Mouse (Mus musculus) common myeloid progenitor, adult 5-6 weeks (primary cell): Measurements from ENCODE around the gene Fbxo40. TPM values are rescaled to one million over a fixed set of nuclear protein-coding genes. Genes with fewer than 3 reads are reported as not detected.

Source experiments
- ATAC-seq: replicated peaks from 2 replicates; pipeline ENCODE4 v1.8.0; 2016; ENCODE audit warnings: low read depth, mild to moderate bottlenecking, moderate TSS enrichment, inconsistent platforms; ENCODE audit not compliant: poor library complexity, severe bottlenecking
- total RNA-seq: library from RNA; stranded (forward); fragments of 200-1000, 187-1606 nt; gene quantifications from 2 replicates; pipeline ENCODE4 v1.2.3, GENCODE M21; 2017

Fbxo40 gene
- total RNA-seq, 1 experiment from 2014 or later: 0.18 TPM

DNA sequence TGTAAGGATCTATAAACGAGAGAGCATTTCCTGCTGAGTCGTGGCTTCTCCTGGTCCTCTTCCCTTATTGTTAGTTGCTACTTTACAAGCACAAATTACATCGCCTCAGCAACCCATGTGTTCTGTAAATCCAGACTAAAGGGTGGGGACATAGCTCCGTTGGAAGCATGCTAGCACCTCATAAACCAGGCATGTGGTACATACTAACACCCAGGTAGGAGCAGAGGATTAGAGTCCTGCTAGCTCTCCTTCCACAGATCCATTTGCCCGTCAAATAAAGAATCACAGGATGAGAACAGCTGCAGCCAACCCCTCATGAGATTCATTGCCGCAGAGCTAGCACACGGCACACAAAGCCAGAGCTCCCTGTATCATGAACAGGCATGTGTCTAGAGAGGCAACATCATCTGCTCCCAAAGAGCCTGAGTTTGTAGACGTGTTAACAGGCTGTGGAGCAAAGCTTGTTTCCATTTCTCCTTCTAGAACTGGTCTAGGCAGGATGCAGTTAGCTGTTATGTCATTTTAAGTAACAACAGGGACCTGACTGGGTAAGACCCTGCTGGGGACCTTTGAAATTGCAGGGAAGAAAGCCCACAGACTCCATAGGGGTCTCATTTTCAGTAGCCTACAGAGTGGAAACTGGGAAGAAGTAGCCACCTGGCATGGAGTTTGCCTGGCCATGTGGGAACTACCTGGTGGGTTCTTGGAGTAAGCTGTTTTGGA, 40.5 kb downstream of the Fbxo40 start:
- no peak for ATAC-seq

DNA sequence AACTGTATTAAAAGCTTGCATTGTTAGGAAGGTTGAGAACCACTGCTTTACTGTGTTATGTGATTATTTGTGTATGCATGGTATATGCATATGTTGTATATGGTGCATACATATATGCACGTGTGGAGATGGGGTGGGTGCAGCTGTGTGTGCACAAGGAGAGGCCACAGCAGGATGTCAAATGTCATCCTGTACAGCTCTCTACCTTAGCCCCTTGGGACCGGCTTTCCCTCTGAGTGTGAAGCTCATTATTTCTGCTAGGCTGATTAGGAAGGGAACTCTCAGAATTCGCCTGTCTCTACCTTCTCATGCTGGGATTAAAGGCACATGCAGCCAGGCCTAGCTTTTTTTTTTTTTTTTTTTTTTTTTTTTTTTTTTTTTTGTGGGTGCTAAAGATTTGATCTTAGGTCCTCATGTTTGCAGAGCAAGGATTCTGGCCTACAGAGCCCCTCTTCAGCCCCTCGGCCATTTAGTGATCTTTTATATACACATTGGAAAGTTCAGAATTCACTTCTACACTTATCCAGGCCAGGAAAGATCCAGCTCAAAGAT, 42.5 kb downstream of the Fbxo40 start:
- ATAC-seq: no peak

DNA sequence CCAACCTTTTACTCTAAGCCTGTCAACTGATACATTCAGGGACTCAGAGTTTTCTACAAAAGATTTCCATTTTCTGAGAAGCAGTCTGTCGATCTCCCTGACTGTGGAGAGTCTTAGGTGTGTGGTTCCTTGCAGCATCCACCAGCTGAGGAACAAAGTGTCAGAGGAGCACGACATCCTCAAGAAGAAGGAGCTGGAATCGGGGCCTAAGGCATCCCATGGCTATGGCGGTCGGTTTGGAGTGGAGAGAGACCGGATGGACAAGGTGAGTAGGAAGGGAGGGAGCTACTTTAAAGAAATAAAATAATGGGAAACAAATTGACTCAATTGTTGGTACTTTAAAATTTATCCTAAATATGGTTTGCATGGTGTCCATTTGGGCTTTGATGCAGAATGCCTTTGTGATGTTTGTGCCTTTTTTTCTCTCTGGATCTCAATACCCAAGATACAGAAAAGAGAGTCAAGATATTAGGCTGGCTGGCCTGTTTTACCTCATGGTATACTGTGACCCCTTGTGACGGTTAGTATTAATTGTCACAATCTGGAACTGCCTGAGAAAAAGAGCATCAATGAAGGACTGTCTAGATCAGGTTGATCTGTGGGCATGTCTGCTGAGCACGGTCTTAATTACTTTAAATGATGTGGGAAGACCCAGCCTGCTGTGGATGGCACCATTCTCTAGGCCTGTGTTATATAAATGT, 43.7 kb downstream of the Fbxo40 start:
- no peak for ATAC-seq

DNA sequence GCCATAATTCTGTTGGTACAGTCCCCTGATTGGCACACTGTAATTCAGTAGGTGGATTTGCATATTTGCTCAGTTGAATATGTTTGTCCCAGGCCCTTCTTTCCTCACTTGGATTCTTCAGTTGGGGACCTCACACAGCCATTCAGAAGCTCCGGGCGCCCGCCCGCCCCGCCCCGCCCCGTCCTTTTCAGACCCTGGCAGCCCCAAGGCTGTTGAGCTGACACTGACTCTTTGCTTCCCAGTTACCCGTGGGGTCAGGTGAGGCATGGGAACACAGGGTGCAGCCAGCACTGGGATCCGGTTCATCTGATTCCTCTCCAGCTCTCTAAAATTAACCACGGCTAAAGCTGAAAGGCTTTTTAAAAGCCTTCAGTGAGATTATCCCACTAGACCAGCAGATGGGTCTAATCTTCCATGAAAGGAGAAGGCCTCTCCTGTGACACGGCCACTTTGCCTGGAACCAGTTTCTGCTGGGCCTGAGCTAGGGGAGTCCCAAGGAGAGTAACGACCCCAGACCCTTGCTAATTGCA, 45.3 kb downstream of the Fbxo40 start:
- no peak for ATAC-seq

DNA sequence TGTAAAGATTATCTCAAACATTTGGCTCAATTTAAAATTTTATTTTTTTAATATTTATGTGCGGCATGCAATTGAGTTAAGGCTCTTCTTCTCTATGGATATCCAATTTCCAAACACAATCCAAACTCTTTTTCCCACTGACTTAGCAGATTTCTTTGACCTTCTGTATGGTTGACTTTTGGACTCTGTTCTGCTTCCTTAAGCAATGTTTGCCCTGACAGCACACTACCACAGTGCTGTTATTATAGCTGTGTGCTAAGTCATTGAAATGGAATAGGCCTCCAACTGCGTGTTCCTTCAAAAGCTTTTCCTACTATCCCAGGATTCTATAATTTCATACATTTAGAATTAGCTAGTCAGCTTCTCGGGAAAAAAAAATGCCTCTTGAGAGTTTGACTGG, 46.7 kb downstream of the Fbxo40 start:
- no peak for ATAC-seq

DNA sequence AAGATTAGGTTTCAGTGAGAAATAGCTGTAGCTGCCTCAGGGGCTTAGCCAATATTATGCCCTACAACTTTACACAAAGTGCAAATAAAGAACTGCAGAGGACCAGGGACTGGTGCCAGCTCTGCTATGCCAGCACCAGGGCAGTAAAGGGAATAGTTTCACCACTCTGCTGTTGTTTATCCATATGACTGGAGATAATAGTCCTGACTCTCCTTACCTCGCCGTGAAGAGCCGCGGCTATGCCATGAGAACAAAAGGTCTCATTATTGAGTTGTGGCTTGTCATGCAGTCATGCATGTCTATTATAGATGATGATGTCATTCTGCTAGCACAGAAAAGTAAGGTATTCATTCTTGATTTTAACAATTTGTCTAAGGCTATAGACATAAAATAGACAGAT, 48.4 kb downstream of the Fbxo40 start:
- ATAC-seq: no peak

DNA sequence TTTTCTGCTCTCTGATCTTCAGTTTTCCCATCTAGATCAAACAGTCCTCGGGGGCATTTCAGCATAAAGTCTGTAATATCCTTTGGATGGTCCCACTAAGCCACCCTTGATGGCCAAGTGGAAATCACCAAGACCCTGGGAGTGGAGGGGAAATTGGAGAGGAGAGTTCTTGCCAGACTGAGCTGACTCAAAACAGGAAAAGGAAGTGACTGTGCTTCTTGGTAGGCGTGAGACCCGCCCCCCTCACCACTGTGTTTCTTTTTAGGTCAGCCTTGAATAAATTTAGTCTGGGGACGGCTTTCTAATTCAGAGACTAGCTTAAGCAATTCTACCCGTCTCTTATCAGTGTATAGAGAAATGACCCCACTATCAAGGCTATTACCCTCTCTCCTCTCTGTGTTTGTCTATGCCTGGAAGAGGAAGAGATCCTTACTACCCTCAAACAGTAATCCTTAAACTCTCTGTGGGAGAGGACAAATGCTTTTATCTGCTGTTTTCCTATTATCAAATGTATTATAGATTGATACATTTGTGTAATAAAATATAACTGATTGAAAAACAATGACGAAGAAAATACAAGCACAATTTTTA, 49.0 kb downstream of the Fbxo40 start:
- ATAC-seq: peak; percentile 90

DNA sequence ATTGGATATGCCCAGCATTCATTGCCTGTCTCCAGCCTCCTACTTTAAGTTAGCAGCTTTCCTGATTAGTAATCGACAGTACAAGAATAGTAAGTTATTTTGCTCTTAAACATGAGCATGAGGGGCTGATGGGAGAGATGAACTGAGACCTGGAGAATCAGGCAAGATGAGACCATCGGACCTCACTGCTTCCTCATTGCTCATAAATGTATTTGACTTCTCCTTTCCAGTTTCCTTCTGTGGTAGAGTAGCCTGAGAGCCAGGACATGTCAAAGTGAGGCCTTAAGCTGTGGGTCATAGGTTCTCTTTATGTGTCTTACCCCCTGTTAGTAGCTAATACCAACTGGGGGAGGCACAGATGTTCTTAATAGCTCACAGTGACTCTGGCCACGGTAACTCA, 54.5 kb downstream of the Fbxo40 start:
- ATAC-seq: peak; percentile 61

DNA sequence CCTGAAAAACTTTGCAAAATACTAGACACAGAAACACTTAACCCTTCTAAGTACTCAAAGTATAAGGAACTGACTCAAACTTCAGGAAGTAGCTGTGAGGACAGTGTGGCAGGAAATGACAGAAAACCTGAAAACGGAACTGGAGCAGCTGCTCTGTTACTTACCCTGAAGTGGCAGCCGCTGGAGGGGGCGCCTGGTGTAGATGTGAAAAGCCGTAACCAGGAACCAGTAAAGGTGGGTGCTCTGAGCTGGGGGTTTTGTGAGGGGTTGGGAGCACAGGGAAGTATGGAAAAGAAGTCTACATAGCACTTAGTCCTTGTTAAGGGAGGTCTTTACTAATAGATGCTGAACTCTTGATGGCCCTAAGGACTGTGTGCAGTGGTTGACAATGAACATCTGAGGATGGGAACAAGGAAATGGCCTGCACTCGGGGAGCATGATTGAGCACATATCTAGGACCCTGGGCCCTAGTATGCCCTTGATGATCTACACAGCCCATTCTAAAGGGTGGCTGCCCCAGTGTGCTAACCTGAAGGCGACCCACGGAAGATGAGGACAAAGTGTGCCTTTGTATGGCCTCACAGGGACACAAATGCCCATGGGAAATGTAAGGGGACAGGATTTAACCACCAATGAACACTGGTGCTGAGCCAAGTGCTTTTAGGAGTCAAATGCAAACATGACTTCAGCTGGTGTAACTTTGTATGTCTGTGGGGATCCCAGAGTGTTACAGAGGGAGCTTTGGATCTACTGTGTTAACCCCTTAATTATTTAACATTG, 55.2 kb downstream of the Fbxo40 start, which contains the start of gene Hcls1:
Gene Hcls1 (plus strand): TSS at position 143 of the 780 bp plus-strand sequence.
- peak; percentile 76 for ATAC-seq

DNA sequence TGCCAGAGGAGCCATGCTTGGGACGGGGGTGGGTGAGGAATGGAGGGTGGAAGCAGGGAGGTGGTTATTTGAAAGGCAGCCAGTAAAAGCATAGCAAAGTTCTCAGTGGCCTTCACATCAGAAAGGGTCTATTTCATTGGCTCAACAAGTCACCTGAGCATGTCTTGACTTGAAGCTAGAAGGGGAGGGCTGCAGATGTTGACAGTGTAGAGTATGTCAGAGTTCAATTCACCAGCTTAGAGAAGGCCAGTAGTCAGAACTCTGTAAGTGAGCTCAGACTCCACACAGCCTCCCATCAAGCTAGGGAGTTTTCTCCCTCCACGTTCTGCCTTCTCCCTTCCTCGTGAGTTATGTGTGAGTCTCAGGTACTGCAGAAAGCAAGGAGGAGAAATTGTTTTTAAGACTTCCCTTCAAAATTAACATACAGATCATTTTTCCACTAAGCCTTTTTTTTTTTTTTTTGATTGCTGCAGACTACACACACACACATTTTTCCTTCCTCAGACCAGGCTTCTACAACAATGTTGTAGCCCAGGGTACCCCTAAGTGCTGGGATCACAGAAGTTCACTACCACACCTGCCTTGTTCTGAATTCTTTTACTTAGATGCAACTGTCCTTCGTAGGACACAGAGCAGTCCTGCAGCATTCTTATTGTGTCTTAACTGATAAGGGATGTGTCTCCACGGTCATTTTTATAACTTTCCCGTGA, 56.0 kb downstream of the Fbxo40 start:
- ATAC-seq: 0 out of 2 replicates have a peak, but pooled peaks have one; percentile 10

DNA sequence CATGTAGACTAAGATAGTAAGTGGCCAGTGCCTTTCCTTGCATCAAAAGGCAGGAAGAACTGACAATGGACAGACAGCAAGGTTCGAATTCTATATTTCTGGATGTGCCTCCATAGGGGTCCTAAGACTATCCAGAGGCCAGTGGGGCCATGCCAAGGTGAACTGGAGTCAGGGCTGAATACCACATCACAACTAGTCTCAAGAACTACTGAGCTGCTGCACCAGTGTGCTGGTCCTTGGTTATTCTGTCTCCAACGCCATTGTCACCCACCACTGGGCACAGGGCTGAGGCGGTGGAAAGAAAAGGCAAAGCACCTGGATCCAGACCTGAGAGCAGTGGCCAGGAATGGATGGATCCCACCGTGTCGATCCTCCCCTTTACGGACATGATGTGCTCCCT, 57.7 kb downstream of the Fbxo40 start:
- ATAC-seq: no peak

DNA sequence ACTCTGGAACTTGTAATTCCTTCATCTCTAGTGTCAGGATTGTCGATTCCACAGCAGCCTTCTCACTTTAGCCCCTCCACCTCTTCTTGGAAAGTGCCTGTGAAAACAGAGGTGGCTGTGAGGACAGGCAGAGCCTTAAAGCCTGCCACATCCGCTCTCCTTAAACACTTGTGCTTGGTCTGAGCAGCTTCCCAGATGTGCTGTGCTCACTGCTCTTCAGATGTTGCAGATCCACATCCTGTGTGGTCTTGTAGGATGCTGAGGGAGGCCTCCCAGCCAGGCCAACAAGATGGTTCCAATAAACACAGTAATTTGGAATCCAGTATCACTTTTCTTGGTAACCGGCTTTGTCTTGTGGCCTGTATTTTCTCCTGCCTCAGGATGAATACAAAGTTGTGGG, 58.3 kb downstream of the Fbxo40 start:
- ATAC-seq: no peak

DNA sequence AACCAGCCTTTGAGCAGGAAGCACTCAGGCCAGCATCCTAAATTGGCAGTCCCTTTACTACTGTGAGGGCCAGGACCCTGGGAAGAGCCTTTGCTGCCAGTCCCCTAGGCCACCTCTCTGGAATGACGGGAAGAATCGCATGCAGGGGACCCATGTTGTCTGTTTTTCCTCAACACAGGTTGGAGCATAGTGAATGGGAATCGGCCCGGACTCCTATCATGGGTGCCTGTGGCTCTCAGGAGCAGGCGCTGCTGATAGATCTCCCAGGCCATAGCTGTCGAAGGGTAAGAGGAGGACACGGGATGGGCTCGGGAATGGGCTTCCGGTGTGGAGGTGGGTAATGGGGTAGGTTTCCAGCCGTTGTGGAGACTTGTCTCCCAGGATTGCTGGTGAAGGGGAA, 58.9 kb downstream of the Fbxo40 start:
- ATAC-seq: no peak

DNA sequence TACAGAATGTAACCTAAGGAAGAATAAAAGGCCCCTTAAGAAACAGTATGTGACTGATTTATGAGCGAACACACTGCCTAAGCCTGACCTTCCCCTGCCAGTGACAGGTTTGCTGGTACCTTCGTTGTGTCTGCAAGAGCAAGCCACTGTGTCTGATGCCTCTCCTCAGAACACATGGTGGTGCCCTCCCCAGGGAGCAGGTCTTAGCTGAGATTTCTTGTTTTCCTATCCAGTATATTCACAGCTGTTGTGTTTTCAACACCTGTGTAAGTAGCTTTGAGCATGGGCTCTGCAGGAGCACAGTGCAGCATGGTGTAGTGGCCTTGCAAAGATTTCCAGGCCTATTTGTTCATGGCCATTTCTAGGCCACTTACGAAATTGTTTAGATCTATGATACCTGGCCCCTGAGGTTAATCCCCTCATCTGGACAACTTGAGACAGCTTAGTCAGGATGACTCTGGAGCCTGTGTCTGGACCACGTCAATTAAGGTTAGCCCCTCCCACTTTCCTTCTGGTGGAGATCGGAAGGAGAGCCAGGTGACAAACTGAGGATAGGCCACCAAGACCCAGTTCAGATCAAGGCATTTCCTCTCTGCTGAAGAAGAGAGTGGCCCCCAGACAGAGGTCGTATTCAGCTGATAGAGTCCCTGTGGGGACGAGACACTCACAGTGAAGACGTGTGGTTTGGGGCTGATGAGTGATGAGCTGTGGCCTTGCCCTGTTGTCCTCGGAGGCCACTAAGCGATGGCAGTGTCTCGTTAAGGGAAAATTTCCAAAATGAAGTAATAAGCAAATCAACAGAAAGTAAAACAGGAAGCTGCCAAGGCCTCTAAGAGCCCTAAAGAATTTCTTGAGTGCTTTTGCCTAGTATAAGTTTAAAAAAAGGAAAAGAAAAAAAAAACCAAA, 59.8 kb downstream of the Fbxo40 start:
- peak; percentile 34 for ATAC-seq

DNA sequence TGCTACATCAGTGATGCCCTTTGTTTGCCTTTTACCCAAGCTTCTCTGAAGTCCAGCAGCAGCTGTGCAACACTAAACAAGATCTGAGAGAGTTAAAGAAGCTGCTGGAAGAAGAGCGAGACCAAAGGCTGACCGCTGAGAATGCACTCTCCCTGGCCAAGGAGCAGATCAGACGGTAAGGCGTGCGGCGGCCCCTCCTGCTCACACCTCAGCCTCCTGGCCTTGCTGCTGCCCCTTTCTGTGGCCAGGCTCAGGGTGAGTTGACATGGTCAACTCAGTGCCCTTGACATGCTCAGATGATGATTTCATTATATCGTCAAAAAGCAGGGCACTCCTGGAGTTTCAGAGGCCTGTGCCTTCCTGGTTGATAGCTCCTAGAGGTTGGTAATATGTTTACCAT, 61.1 kb downstream of the Fbxo40 start:
- no peak for ATAC-seq

DNA sequence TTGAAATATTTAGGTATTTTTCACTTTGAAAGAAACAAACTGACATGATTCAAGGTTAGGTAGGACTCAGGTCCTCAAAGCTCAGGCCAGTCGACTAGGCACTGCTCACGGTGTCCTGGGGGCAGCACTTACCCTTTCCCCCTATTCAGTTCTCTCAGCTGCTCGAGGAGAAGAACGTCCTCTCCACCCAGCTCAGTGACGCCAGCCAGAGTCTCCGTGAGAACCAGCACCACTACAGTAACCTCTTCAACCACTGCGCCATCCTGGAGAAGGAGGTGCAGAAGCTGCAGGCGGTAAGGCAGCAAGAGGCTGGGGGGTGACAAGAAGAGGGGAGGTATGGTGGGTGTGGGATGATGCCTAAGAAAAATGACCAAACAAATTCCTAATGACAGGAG, 62.2 kb downstream of the Fbxo40 start:
- no peak for ATAC-seq

DNA sequence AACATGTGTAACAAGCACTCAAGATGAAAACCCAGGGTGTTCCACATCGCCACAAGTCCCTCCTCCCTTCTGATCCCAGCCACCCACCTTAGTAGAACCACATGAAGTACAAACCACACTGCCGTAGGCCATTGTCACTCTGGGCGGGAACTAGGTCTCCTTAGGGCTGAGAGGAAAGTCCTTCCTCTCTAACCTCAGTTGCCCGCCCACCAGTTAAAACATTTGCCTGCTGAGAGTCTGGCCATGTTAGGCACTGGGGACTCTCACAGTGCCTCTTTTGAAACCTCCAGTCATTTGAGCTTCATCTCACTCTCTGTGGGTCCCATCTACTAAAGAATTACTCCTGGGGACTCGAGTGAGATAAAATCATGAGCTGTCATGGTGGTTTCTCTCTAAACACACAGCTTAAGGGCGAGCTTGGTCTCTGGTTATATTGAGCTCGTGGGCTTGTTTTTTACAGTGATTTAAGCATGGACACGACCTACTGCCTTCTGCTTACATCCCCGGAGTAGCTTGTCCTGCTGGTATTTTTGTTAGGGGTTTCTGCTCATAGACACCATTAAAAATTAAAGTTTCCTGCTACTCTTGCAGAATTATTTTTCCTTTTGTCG, 62.7 kb downstream of the Fbxo40 start:
- no peak; the same call in 1 of the 2 replicates for ATAC-seq
